Mouse (Mus musculus) cerebellum, adult 11 months (tissue): ENCODE measurements at regions not wholly inside any gene's neighbourhood (a gene's known extent, or its start where the extent isn't known, plus 50 kb on each side); places are given as distances from the start of the nearest gene placed in this dataset.
"Not testable (repeated sequence)": the region's sequence is repeated elsewhere in the genome, so short reads cannot be mapped to it uniquely, and the experiment has no call there.

ENCODE experiments used
- DNase-seq: peaks from one replicate; pipeline ENCODE4 v3.0.0; 2022

DNA sequence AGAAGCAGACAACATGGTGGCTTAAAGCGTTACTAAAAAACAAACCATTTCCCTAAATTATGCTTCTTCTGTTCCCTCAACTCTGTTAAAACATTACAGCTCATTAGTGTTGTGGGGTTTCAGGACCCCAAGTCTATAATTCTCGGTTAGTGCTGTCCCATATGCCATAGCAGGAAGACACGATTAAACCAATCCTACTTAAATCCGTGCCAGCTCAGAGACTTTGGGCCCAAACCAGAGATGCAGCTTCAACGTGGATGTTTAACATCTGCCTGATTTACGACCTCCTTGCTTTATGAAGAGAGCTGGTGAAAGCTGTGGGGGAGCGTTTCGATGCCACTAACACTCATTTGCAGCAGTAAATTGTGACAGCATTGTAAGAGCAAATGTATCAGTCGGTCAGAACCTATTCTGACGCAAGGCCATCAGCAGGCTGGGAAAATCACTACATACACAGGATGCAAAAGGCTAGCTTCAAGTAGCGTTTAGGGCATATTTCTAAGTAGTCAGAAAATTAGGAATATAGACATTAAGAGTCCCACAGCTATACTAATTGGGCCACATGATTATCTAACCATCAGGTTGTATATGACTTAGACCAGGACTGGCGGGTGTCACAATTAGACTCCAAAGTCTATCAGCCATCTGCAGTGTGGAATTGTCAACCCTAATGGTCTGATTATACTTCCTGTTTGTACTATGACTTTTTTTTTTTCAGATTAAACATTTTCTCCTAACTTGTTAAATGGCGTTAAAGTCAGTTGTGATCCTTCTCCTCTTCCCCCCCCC is 333.1 kb upstream of the Gm6657 start:
- DNase-seq = no peak

DNA sequence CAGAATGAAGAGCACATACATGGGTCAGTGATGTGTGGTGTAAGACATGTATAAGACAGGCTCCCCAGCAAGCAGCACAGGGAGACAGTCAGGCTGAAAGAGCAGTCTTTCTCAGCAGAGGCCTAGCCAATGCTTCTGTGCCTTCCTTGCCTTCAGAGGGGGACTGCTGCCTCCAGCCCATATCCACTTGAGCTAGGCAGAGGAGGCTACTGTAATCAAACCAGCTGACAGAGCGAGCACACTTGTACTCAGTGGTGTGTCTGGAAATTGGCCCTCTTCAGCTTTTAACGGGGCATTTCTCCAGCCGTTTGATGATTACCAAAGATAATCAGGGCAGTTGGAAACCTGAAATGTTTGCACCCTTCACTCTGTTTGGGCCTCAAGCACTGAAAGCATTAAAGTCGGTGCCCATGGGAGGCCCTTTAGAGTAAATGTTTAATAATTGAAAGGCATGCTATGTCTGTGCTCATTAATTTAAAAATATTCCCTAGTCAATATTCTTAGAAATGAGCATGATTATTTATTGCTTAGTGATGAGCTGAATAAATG is 326.0 kb upstream of the Gm6657 start:
- DNase-seq = no peak

DNA sequence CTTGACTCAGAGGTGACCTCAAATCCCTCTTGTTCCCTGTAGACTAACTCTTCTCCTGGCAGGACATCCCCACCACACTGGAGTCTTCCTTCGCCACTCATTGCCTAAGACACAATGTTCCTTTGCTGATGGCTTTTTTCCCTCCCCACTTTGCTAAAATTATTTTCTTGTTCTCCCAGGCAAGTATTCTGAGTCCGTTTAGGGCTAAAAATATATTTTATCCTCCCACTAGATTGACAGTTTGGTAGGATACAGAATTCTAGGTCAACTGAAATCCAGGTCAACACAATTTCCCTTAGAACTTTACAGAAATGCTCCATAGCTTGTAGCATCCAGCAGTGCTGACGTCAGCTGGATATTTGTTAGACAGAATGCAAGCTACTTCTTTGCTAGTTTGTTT is 324.7 kb upstream of the Gm6657 start:
- DNase-seq = no peak

DNA sequence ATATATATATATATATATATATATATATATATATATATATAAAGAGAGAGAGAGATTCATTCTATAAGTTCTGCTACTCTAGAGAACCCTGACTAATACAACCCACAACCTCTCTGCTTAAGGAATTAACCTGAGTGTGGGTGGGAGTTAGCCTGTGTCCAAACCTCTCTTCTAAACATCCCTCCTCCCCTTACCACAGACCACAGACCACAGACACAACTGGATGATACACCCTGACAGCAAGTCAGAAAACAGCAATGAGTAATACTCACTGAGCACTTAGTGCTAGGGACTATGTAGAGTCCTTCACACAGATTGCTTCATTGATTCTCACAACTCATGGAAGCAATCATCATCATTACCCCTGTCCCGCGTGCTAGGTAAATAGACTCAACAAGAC is 306.7 kb upstream of the Gm6657 start:
- no peak for DNase-seq

DNA sequence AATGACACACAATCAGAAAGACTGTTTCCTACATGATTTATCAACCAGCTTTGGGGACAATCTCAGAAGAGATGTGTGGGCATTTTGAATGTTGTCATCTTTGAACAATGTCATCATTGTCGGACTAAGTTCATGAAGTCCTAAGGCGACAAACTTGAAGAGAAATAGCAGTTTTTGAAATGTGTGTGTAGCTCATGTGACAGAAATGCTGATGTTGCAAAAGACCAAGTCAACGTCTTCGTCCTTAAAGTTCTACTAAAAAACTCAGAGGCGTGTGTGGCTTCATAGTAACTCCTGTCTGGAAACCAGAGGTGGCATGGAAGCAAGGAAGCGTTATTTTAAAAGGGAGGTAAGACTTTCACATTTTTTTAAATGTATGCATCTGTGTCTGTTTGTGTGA is 302.6 kb upstream of the Gm6657 start:
- DNase-seq = no peak

DNA sequence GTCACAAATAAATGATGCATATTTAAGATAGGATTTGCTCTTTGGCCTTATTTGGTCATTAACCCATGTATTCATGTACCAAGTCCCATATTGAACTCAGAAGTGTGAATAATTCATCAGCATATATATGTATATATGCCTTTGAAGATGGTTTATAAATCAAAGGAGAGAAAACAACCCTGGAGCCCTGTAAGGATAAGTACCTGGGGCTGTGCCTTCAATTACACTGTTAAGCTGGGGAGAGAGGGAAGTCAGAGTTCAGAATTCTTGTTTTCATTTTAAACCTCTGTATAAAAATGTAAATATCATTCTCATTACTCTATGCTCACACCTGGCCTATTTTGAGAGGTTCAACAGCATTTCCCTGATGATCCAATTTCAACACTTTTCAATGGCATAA is 299.8 kb upstream of the Gm6657 start:
- DNase-seq = no peak

DNA sequence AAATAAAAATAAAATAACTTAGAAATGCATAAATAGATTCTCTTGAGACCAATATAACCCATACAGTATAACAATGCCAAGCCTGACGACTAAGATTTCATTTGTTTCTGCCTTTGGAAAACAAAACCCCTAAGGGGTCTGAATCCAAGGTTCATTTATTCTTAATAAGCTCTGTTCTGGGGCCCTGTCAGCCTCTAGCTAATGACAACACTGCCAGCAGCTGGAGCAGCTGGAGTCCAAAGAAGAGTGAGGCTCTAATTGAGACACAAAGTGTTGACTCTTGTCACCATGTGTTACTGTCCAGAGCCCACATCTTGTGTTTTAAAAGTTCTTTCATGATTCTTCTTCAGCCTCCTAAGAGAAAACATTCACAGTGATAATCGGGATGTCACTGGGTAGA is 298.5 kb upstream of the Gm6657 start:
- DNase-seq = no peak

DNA sequence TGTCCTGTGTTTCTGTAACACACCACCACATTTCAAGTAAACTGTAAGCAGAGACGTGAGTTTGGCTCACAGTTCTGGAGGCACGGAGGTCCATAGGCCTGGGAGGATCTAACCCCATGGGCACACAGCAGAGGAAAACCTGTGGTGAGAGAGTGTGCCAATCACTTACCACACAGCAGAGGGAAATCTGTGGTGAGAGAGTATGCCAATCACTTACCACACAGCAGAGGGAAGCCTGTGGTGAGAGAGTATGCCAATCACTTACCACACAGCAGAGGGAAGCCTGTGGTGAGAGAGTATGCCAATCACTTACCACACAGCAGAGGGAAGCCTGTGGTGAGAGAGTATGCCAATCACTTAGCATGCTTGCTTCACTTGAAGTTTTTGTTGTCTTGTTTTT is 295.1 kb upstream of the Gm6657 start:
- not testable (repeated sequence) for DNase-seq

DNA sequence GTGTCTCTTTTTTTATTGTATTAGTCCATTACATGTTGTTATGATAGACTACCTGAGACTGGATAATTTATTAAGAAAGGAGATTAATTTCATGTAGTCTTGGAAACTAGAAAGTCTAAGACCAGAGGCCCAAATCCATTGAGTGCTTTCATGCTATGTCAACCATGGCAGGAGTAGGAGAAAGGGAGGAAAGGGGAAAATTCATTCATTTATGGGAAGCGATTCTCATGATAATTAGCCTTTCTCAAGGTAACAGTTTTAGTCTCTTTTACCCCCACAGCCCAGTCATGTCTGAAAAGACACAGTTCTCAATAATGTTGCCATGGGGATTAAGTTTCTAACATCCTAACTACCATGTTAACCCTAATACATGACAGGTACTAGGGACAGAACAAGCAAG is 292.8 kb upstream of the Gm6657 start:
- DNase-seq = no peak

DNA sequence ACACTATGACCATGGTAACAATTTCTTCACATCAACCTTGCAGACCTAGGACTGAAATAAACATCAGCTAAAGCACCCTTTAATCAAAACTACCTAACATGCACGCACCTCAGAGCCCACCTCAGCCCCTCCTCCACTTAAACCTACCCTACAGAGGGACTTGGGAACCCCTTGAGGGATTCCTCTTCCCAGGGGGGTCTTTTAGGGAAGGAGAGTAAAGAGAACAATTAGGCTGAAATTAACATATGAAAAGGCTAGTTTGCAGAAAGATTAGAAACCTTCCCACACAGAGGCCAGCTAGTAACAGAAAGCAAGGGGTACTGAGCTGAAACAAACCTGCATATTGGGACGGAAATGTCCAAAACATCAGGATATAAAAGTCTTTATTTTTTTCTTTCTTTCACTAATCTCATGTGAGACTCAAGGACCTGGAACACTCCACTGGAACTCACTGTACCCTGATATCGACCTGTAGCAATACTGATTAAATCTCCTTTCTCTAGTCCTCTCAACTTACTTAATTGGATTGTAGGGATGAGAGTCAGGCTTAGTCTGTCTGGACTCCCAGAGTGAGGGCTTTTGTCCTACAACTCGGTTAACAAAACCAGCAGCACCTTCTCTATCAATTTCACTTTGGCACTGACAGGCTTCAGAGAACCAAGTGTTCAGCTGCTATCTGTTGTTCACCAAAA is 281.0 kb upstream of the Gm6657 start:
- DNase-seq = no peak

DNA sequence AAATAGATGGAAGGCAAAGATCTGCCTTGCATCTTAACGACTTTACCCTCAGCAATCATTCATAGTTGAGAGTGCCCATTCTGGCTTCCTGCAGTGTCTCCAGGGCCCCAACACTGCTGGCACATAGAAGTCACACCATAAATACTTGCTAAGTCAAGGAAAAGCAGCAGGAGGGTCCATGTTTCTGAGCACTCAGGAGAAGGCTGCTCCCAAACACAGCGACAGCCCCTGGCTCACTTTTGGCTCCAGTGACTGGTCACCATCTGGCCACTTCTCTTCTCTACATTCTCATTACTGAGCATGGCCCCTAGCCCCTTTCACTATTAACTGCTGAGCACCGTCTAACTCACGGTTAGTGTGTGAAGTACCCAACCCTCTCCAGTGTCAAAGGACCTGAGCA is 265.3 kb upstream of the Gm6657 start:
- no peak for DNase-seq

DNA sequence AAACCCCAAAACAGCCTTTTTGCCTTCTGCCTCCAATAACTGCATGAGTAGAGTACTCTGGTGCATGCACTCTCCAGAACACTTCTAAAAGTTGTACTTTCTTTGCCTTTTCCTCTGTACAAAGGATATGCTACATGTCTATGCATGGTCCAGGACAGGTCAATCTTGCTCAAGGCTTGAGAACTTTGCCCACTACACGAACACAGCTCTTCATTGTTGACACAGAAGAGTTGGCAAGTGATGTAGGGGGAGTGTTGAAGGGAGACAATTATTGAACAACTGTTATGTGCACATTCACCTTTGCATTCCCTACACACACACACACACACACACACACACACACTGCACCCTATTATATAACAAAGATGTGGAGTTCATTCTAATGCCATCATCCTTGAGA is 264.5 kb upstream of the Gm6657 start:
- DNase-seq = no peak

DNA sequence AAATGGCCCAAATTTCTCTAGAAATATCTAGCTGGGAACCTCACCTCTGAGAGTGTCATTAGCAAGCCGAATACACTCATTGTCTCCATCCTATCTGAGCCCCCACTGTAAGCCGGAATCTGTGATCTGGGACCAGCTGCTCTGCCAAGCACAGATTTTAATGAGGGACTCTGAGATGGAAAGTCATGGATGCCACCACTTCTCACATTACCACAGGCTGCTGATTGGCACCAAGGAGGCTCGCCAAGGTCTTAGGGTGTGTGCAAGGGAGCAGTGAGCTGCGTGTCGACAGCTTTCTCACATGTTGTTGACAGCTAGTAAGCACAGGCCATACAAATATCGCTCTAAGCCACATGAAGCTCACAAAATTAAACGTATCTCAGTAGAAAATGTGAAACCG is 250.1 kb upstream of the Gm6657 start:
- no peak for DNase-seq

DNA sequence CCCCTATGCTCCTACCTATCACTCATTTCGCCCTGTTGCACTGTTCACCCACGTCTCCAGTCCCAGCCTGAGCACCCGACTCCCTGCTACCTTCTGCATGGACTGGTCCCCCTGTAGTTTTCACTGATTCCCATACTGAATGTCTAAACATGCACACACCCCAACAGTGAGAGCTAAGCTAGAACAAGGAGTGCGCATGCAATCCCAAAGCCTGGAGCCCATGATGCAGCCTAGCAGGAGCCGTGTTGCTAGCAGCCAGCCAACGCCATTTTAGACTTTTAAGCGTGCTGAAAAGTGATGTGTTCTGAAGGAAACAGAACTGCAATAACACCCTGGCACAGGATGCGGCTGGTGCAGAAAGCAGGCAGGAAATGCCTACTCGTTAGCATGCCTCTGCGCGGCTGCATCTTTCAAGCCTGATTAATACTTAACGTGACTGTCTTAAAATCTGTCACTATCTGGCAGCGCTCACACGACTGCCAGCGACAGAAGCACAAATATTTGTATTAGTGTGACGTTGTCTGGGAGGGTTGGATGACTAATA is 244.5 kb upstream of the Gm6657 start:
- DNase-seq = no peak

DNA sequence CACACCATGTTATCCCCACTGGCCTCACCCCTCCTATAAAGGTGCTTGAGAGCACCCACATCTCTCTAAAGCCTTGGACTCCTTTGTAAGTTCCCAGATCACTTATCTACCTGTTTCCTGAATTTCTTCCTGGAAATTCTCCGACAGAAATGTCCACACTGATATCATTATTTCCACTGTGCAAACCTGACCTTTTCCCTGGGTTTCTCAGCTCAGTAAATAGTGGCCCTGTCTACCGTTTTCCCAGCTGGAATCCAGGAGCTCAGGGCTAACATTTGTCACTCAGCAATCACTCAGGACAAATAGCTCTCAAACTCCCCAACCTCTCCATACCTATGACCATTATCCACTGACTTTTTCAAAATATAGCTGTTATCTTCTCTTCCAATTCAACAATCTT is 241.6 kb upstream of the Gm6657 start:
- DNase-seq = no peak

DNA sequence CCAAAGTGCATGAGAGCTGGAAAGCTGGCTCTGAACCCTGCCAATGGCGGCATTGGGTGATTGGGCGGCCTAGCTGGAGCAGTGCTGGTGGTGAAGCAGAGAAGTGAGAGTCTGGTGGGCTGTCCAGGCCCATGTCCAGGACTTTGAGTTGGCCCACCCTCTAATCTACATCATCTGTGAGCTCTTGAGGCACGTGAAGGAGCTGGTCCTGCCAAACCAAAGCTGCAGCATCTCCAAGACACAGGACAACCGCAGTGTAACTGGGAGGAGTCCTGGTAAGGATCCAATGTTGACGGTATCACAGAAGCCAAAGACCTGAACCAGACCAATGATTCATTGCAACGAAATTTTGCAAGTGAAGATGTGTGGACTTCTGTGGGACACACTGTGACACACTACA is 231.4 kb upstream of the Gm6657 start:
- DNase-seq = no peak

DNA sequence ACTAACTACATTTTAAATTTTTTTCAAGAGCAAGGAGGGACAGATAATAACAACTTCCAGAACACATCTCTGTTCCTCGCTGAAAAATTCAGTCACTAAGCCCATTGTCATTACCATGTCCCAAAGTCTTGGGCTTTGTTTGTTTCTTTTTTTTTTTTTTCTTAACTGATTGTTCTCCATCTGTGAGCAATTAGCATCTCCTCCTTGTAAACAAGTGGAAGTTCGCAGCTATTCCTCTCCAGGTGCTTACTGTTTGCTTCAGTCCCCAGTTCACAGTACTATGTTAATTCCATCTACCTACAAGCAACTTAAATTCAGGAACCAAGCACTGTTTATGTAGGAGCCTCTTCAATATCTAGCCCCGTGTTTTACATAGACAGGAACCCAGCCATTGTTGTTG is 225.5 kb upstream of the Gm6657 start:
- DNase-seq = no peak

DNA sequence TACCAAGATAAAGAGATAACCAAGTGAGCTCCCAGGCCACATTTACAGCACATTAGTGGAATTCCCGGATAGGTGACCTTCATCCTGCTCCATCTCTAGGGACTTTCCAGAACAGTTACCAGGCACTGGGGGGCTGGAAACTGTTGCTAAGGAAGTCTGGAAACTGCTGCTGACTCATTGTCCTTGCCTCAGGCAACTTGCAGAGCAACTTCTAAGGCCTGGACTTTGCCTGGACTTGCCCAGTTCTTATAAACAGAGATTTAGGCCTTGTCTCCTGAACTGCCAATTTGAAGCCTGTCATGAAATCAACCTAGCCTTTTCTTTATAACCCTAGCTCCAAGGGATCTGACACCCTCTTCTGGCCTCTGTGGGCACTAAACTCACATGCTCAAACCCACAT is 224.0 kb upstream of the Gm6657 start:
- DNase-seq = no peak

DNA sequence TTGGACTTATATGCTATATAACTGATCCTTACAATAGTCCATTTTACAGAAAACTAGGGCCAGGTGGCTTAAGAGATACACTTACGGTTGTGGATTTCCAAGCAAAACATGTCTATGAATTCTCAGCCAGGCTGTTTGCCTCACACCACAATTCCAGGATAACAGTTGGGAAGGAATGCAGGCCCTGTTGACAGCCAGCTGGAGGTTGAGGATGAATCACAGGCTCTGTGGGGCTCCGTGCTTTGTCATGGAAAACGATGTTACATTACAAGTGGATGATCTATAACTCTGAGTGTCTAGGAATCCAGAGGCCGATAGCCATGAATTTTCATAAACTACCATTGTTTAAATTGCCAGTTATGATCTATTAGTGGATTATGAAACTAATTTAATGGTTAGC is 221.9 kb upstream of the Gm6657 start:
- DNase-seq = no peak

DNA sequence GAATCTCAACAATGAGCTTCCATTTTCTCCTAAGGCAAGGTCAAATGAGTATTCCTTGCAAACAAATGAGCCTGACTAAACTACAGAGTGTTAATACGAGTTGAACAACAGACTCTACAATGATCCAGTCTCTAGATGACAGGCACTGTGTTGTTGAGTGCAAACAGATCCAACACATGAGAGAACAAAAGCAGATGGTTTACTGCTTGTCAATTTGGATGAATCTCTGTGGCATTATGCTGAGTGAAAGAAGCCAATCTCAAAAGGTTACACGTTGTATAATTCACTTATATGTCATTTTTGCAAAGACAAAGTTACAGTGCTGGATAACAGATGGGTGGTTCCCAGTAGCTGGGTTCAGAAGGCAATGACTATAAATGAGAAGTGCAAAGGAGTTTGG is 217.1 kb upstream of the Gm6657 start:
- DNase-seq = no peak

DNA sequence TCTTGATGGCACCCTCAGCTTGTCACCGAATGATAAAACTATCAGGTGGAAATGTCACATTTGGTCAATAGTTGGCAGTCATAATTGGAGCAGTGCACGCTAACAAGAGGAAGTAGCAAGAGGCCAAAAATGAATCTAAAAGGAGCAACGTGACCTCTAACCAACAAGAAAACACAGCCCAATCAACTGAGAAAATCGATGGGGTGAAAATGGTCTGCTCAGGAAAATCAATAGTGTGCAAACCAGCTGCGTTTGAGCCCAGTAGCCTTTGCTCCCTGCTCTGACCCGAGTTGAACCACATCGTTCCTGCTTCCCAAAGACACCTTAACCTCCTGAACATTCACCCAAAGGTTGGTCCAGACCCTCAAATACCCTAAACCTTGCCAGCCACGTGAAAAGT is 207.3 kb upstream of the Gm6657 start:
- DNase-seq = no peak

DNA sequence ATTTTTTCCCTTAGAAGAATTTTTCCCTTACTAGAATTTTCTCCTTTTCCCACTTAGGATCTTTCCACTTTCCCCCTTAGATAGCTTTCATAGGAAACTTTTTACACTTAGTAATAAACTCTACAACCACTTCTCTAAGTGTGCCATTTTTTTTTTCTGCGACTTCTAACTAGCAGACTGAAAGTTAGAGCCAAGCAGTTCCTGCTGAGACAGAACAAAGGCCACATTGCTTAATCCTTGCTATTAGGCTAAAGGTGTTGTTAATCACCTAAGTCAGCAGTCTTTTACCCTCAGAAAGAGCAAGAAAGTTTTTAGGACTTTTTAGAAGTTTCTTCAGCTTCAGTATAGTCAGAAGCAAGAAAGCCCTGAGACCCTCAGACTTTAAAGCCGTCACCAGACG is 204.3 kb upstream of the Gm6657 start:
- no peak for DNase-seq

DNA sequence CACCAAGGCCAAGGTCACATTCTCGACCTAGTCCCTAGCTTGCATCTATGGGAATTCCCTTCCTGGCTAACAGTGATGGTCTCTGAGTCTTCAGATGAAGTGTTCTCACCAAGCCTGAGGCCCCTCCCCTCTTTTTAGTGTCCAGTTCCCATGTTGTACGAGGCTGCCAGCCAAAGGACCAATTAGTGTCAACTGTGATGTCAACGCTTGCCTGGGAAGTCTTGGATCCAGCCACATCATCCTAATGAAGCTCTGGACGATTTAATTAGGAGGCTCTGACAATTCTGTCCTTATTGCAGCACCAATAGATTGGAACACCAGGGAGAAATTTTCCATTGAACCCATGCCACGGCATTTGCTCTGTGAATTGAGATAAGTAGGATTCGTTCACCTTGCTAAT is 202.4 kb upstream of the Gm6657 start:
- DNase-seq = no peak

DNA sequence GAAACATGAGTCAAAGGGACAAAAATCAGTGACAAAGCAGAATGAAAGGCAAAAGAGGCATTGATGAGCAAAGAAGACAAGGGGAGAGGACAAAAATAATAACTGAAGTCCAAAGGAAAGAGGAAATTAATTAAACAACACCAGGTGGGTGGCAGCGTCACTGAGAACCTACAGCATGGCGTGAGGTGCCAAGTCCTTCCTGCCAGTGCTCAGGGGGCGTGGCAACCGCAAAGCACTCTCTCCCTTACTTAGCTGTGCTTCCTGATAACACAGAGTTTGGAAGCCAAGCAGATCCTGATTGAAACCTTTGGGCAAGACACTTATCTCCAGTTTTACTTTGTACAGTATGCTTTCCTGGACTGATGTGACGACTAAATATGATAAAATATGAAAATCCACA is 199.9 kb upstream of the Gm6657 start:
- DNase-seq = no peak
